Mouse (Mus musculus) left cerebral cortex, postnatal 10 days (tissue): ENCODE data around the gene Fasn. TPM values are rescaled to one million over a fixed set of nuclear protein-coding genes. Genes with fewer than 3 reads are reported as not detected.

Experiments
- DNase-seq, 2 experiments: peaks; one replicate each; pipeline ENCODE4 v3.0.0; 2021 to 2022; ENCODE audit warnings: low spot score in 2 of 2, mixed read lengths in 1 of 2; ENCODE audit errors: extremely low spot score in 1 of 2
- intact Hi-C: fragments of 180-260 bp; cut with DNase I; formaldehyde crosslinking; loops from one replicate; pipeline ENCODE4 v1.15.1; 2025
- total RNA-seq, 2 experiments: library from RNA; stranded (reverse); gene quantifications; 2 replicates each; pipeline ENCODE4 v1.2.3; 2021

Gene Fasn
- total RNA-seq, 2 experiments from 2014 or later = 258 to 269 TPM

GRCm38 (mm10) chr11:120830686-120831085 lies 6.3 kb upstream of the Fasn start:
- intact Hi-C loops = no loop called here
- DNase-seq = peak in 1 of 2 experiments; percentile 40

GRCm38 (mm10) chr11:120829757-120830532 lies 5.6 kb upstream of the Fasn start:
- peak in 1 of 2 experiments; percentile 9 for DNase-seq

GRCm38 (mm10) chr11:120828416-120828815 lies 4.1 kb upstream of the Fasn start:
- peak in 1 of 2 experiments; percentile 22 for DNase-seq
- intact Hi-C loops = no loop called here

More at GRCm38 (mm10) chr11:120829757-120830532, 5.6 kb upstream of the Fasn start:
- intact Hi-C loops = no loop called here

- peak in 1 of 2 experiments; percentile 21 for DNase-seq
- intact Hi-C loops = no loop called here
Observed at GRCm38 (mm10) chr11:120826016-120826953, 1.9 kb upstream of the Fasn start.

- intact Hi-C loops = no loop called here
- peak in 1 of 2 experiments; percentile 38 for DNase-seq
Observed at GRCm38 (mm10) chr11:120825289-120825863, 1.0 kb upstream of the Fasn start.

- no peak for DNase-seq
- intact Hi-C loops = loop anchor here (5.0 kb wide), 1 partner anchor 77 kb away; no protein-coding TSS in a partner anchor
Observed at GRCm38 (mm10) chr11:120824787-120825288, 491 bp upstream of the Fasn start.

- peak; percentile 51 to 86 for DNase-seq
- intact Hi-C loops = loop anchor here (5.0 kb wide), 1 partner anchor 79 kb away; no protein-coding TSS in a partner anchor
Observed at GRCm38 (mm10) chr11:120823551-120823947, 798 bp downstream of the Fasn start.

- intact Hi-C loops = loop anchor here (5.0 kb wide), 1 partner anchor 79 kb away; no protein-coding TSS in a partner anchor
Observed at GRCm38 (mm10) chr11:120822831-120823550, 1.4 kb downstream of the Fasn start.

GRCm38 (mm10) chr11:120822321-120822720 lies 2.0 kb downstream of the Fasn start:
- intact Hi-C loops = loop anchor here (5.0 kb wide), 1 partner anchor 80 kb away; no protein-coding TSS in a partner anchor
- peak in 1 of 2 experiments; percentile 19 for DNase-seq

More at GRCm38 (mm10) chr11:120822831-120823550, 1.4 kb downstream of the Fasn start:
- peak in 1 of 2 experiments; percentile 46 for DNase-seq

- intact Hi-C loops = loop anchor here (5.0 kb wide), 1 partner anchor 81 kb away; no protein-coding TSS in a partner anchor
- DNase-seq = peak in 1 of 2 experiments; percentile 30
Observed at GRCm38 (mm10) chr11:120821076-120821922, 3.0 kb downstream of the Fasn start.

- intact Hi-C loops = loop anchor here (5.0 kb wide), 1 partner anchor 82 kb away; no protein-coding TSS in a partner anchor
- DNase-seq = no peak
Observed at GRCm38 (mm10) chr11:120820546-120820945, 3.8 kb downstream of the Fasn start.

- DNase-seq = no peak
- intact Hi-C loops = no loop called here
Observed at GRCm38 (mm10) chr11:120819556-120819955, 4.8 kb downstream of the Fasn start.

GRCm38 (mm10) chr11:120818251-120818650 lies 6.1 kb downstream of the Fasn start:
- peak in 1 of 2 experiments; percentile 22 for DNase-seq
- intact Hi-C loops = no loop called here

GRCm38 (mm10) chr11:120817358-120817757 lies 7.0 kb downstream of the Fasn start:
- intact Hi-C loops = no loop called here
- peak in 1 of 2 experiments; percentile 29 for DNase-seq

GRCm38 (mm10) chr11:120812068-120812467 lies 12.3 kb downstream of the Fasn start:
- no peak for DNase-seq
- intact Hi-C loops = no loop called here

GRCm38 (mm10) chr11:120808010-120808409 lies 16.3 kb downstream of the Fasn start:
- intact Hi-C loops = no loop called here
- DNase-seq = no peak
